Mouse (Mus musculus): Measurements from ENCODE around the gene Evl. TPM values are rescaled to one million over a fixed set of nuclear protein-coding genes. Genes with fewer than 3 reads are reported as not detected.

Evl gene
- polyA plus RNA-seq, 1 experiment, result 65.6 TPM

- DNase-seq, result no peak
- 73% methylated on average over 7 of the region's 7 CpGs for WGBS
- Histone ChIP-seq H3K4me1 (ENCODE audit: control insufficient read depth, insufficient read depth, low read length) (peaks cover 6% of the 10 kb centered on the region), H3K4me3 (replicated peaks; ENCODE audit: extremely low read depth, low read depth, low read length) (no peak overlapping the region)
- TF ChIP-seq POLR2A (IDR thresholded peaks at IDR 0.05; ENCODE audit: borderline replicate concordance, extremely low read depth, low read depth, low read length) (no peak), CTCF (IDR thresholded peaks at IDR 0.05; ENCODE audit: insufficient read depth, low read length) (no peak)
Measured at GRCm38 (mm10) chr12:108579156-108579871, 24.8 kb downstream of the Evl start.

GRCm38 (mm10) chr12:108583775-108584174, 29.3 kb downstream of the Evl start:
- H3K4me3 ChIP-seq (replicated peaks; ENCODE audit: extremely low read depth, low read depth, low read length), result no peak overlapping the region
- no peak for DNase-seq
- TF ChIP-seq POLR2A (IDR thresholded peaks at IDR 0.05; ENCODE audit: borderline replicate concordance, extremely low read depth, low read depth, low read length), result no peak
- no peak for TF ChIP-seq CTCF (IDR thresholded peaks at IDR 0.05; ENCODE audit: insufficient read depth, low read length)
- peaks cover 6% of the 10 kb centered on the region for H3K4me1 ChIP-seq (ENCODE audit: control insufficient read depth, insufficient read depth, low read length)
- WGBS, result 44% methylated on average over 1 of the region's 1 CpGs

- TF ChIP-seq CTCF (IDR thresholded peaks at IDR 0.05; ENCODE audit: insufficient read depth, low read length) (no peak), POLR2A (IDR thresholded peaks at IDR 0.05; ENCODE audit: borderline replicate concordance, extremely low read depth, low read depth, low read length) (no peak)
- DNase-seq, result no peak
- no peak overlapping the region for H3K4me3 ChIP-seq (replicated peaks; ENCODE audit: extremely low read depth, low read depth, low read length)
- no peaks in the 10 kb centered on the region for H3K4me1 ChIP-seq (ENCODE audit: control insufficient read depth, insufficient read depth, low read length)
- 57% methylated on average over 2 of the region's 2 CpGs for WGBS
Measured at GRCm38 (mm10) chr12:108590131-108590530, 35.6 kb downstream of the Evl start.

GRCm38 (mm10) chr12:108591586-108591985, 37.1 kb downstream of the Evl start:
- no peak for TF ChIP-seq CTCF (IDR thresholded peaks at IDR 0.05; ENCODE audit: insufficient read depth, low read length)
- no peak for TF ChIP-seq POLR2A (IDR thresholded peaks at IDR 0.05; ENCODE audit: borderline replicate concordance, extremely low read depth, low read depth, low read length)
- WGBS, result 59% methylated on average over 5 of the region's 5 CpGs
- Histone ChIP-seq H3K4me3 (replicated peaks; ENCODE audit: extremely low read depth, low read depth, low read length) (no peak overlapping the region), H3K4me1 (ENCODE audit: control insufficient read depth, insufficient read depth, low read length) (no peaks in the 10 kb centered on the region)
- no peak for DNase-seq

GRCm38 (mm10) chr12:108592866-108593265, 38.3 kb downstream of the Evl start:
- no peak for TF ChIP-seq POLR2A (IDR thresholded peaks at IDR 0.05; ENCODE audit: borderline replicate concordance, extremely low read depth, low read depth, low read length)
- TF ChIP-seq CTCF (IDR thresholded peaks at IDR 0.05; ENCODE audit: insufficient read depth, low read length), result no peak
- DNase-seq, result no peak
- 82% methylated on average over 6 of the region's 6 CpGs for WGBS
- Histone ChIP-seq H3K4me1 (ENCODE audit: control insufficient read depth, insufficient read depth, low read length) (no peaks in the 10 kb centered on the region), H3K4me3 (replicated peaks; ENCODE audit: extremely low read depth, low read depth, low read length) (no peak overlapping the region)

- WGBS, result 61% methylated on average over 4 of the region's 4 CpGs
- no peak for DNase-seq
- Histone ChIP-seq H3K4me3 (replicated peaks; ENCODE audit: extremely low read depth, low read depth, low read length) (no peak overlapping the region), H3K4me1 (ENCODE audit: control insufficient read depth, insufficient read depth, low read length) (no peaks in the 10 kb centered on the region)
- TF ChIP-seq POLR2A (IDR thresholded peaks at IDR 0.05; ENCODE audit: borderline replicate concordance, extremely low read depth, low read depth, low read length) (no peak), CTCF (IDR thresholded peaks at IDR 0.05; ENCODE audit: insufficient read depth, low read length) (no peak)
Measured at GRCm38 (mm10) chr12:108600864-108601263, 46.3 kb downstream of the Evl start.

GRCm38 (mm10) chr12:108601326-108601725, 46.8 kb downstream of the Evl start:
- WGBS, result 72% methylated on average over 8 of the region's 8 CpGs

GRCm38 (mm10) chr12:108604546-108604945, 50.0 kb downstream of the Evl start:
- no peaks in the 10 kb centered on the region for H3K4me1 ChIP-seq (ENCODE audit: control insufficient read depth, insufficient read depth, low read length)
- no peak overlapping the region for H3K4me3 ChIP-seq (replicated peaks; ENCODE audit: extremely low read depth, low read depth, low read length)
- DNase-seq, result no peak
- TF ChIP-seq CTCF (IDR thresholded peaks at IDR 0.05; ENCODE audit: insufficient read depth, low read length), result no peak
- TF ChIP-seq POLR2A (IDR thresholded peaks at IDR 0.05; ENCODE audit: borderline replicate concordance, extremely low read depth, low read depth, low read length), result no peak

More at GRCm38 (mm10) chr12:108601326-108601725, 46.8 kb downstream of the Evl start:
- TF ChIP-seq POLR2A (IDR thresholded peaks at IDR 0.05; ENCODE audit: borderline replicate concordance, extremely low read depth, low read depth, low read length) (no peak), CTCF (IDR thresholded peaks at IDR 0.05; ENCODE audit: insufficient read depth, low read length) (no peak)
- no peaks in the 10 kb centered on the region for H3K4me1 ChIP-seq (ENCODE audit: control insufficient read depth, insufficient read depth, low read length)
- no peak for DNase-seq
- no peak overlapping the region for H3K4me3 ChIP-seq (replicated peaks; ENCODE audit: extremely low read depth, low read depth, low read length)

GRCm38 (mm10) chr12:108605521-108606281, 51.2 kb downstream of the Evl start:
- no peak for DNase-seq
- no peak for TF ChIP-seq POLR2A (IDR thresholded peaks at IDR 0.05; ENCODE audit: borderline replicate concordance, extremely low read depth, low read depth, low read length)
- no peak for TF ChIP-seq CTCF (IDR thresholded peaks at IDR 0.05; ENCODE audit: insufficient read depth, low read length)
- WGBS, result 74% methylated on average over 12 of the region's 12 CpGs
- Histone ChIP-seq H3K4me1 (ENCODE audit: control insufficient read depth, insufficient read depth, low read length) (peaks cover 2% of the 10 kb centered on the region; the same call in 1 of the 2 replicates), H3K4me3 (replicated peaks; ENCODE audit: extremely low read depth, low read depth, low read length) (no peak overlapping the region)

All from lung, adult 2 months (tissue).